Mouse (Mus musculus): ENCODE data around the gene Prdm2.

Gene Prdm2

GRCm38 (mm10) chr4:143099288-143100039 lies 113.3 kb downstream of the Prdm2 start:
- peak; percentile 37 for DNase-seq

GRCm38 (mm10) chr4:143092082-143092701 lies 120.6 kb downstream of the Prdm2 start:
- DNase-seq: no peak

GRCm38 (mm10) chr4:143090551-143090950 lies 122.2 kb downstream of the Prdm2 start:
- no peak for DNase-seq

GRCm38 (mm10) chr4:143074071-143074765 lies 138.6 kb downstream of the Prdm2 start:
- DNase-seq: peak; percentile 61

GRCm38 (mm10) chr4:143071791-143072190 lies 141.0 kb downstream of the Prdm2 start:
- no peak for DNase-seq

- DNase-seq: no peak
Observed at GRCm38 (mm10) chr4:143067006-143067405, 145.8 kb downstream of the Prdm2 start.

- no peak for DNase-seq
Observed at GRCm38 (mm10) chr4:143058765-143059344, 153.9 kb downstream of the Prdm2 start.

Data from embryo, embryonic 11 days (tissue).